Mouse (Mus musculus): ENCODE results near the gene Itga6.
"Not testable (repeated sequence)": the region's sequence is repeated elsewhere in the genome, so short reads cannot be mapped to it uniquely, and the experiment has no call there.

Itga6 gene

DNA sequence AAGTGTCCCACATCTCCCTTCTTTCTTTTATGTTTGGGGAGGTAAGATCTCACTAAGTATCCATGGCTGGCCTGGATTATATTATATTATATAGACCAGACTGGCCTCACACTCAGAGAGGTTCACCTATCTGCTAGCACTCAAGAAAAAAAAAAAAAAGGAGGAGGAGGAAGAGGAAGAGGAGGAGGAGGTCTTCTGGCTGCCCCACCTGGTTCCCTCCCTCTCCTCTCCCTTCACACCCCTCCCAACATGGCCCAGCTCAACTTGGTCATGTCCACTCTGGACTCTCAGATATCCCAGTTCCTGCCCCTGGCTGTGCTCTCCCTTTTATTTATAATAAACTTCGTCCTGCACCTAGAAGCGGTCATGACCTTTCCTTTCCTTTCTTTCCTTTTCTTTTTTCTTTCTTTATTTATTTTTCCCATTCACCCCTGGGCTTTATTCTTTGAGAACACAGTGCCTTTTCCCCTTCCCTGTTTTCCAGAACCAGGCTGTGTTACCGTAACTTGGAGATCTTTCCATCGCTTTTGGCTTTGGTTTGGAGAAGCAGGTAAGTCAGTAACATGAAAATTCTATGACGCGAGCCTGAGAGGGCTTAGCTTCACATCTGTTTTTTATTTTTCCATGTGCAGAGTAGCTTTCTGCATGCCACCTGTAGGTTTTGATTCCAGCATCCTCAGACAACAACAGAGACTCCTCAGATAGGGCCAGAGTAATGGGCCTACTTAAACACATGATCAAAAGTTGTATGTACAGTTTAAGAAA is at the start of gene Itga6:
Gene Itga6 (plus strand): TSS at position 7 of the 765 bp plus-strand sequence.
- no peak for DNase-seq

DNA sequence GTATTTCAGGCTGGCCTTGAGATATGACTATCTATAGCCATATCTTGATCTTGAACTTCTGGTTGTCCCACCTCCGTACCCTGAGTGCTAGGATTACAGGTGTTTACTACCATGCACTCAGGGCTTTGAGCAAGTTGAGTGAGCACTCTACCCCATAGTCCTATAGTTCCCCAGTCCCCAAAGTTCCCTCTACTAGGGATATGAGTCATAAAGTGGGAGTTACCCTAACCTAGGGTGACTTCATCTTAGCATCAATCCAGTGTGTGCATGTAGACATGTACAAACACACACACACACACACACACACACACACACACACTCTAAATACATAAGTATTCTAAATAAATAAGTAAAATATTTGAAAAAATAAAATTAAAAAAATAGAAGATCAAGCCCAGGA is 48.6 kb upstream of the Itga6 start:
- no peak for DNase-seq

DNA sequence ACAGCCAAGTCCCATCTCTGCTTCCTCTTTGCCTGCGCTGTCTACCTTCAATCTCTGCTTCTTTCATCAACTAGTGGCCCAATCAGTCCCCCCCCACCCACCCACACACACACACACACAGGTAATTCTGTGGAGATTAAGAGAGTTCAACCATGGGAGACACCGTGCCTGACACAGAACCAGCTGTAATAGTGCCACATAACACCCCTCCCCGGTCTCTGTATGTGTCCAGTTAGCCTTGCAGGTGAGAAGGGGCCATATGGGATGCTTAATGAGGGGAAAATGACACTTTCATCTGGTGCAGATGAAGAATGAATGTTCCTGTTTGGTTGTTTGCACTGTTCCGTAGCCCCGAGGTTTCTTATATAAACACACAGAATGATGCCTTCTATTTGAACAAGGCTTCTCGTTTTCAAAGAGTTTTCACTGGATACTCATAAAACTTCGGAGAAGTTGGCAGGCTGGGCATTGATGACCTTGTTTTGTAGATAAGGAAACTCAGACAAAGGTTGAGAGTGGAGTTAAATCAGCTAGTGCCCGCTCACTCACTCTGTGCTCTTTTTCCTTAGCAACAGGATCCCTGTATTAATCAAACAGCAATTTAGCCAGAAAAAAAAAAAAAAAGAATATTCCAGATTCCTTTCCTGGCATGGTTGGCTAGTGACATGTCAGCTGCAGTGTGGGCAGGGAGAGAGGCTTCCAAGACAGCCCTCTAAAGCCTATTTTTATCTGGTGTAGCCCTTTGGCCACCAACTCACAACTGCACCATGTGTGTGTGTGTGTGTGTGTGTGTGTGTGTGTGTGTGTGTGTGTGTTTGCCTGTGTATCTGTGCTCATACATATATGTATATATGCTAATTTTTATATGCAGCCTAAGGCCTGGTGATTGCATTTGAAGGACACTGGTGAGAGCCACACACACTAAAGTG is 47.7 kb upstream of the Itga6 start:
- DNase-seq = no peak

DNA sequence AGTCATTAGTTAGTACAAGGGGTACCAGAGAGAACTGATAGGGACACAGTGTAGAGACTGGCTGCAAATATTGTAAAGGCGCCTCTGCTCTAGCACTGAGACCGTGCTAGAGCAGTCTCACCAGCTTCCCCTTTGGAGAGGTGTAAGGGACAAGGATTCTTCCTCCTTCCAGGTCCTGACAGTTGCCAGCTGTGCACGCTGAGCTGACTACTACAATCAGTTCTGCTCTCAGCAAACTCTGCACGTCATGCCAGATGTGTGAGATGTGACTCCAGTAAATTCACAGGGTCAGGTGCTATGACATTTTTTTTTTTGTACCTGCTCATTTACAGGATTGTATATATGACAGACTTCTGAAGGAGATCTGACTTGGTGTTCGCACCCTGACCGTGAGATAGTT is 47.0 kb upstream of the Itga6 start:
- DNase-seq = no peak

DNA sequence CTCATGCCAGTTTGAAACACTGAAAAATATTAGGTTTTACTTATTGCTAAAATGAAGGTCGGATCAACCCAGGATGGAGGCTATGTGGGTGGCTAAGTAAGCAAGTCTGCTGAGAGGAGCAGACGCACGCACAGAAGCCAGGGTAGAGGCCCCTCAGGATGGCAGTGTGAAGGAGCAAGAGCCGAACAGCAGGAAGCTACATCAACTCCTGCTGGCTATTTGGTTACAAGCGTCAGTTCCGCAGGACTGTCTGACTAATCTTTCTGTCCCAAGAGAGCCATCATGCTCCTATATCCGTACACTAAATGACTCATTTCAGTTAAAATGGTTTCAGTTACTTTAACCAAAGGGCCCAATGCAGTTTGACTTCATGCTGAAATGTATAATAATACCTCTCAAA is 46.5 kb upstream of the Itga6 start:
- no peak for DNase-seq

DNA sequence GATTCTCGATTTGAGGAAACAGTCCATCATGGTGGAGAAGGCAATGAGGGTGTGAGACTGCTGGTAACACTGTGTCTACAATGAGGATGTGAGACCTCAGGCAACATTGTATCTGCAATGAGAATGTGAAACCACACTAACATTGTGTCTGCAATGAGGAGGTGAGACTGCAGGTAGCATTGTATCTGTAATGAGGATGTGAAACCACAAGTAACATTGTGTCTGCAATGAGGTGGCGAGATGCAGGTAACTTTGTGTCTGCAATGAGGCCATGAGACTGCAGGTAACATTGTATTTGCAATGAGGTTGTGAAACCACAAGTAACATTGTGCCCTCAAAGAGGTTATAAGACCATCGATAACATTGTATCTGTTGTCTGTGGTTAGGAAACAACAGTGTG is 44.1 kb upstream of the Itga6 start:
- no peak for DNase-seq

DNA sequence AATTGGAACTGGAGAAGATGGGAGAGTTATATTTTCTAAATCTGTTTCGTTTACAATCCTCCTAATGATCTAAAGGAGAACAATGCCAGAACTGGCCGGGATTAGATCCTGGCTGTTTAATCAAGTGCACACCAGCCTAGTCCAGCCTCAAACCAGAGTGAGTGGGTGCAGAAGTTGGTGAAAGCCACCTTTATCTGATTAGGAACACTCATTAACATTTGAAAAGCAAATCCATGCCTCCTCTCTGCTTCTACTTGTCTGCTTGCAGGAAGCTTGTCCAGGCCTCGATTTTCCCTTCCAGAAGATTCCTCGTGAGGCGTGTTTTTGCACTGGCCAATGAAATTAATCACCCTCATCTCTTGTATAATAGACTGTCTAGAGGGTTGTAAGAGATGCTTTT is 41.1 kb upstream of the Itga6 start:
- DNase-seq = no peak

DNA sequence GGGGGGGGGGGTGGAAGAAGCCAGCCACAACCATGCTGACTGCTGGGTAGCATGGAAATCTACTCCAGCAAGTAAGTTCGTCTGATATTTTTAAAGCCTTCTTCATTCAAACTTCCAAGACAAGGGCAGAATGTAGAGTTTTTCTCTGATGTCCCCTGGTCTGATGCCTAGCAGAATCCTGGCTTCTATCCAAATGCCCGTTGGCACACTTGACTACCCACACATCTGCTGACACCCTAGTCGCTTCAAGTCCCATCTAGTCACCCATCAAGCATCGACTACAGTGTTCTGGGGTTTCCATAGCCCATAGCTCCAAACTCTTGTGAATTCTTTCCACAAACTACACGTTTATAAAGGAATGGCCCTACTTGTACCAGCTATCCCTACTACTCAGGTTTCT is 36.5 kb upstream of the Itga6 start:
- no peak for DNase-seq

DNA sequence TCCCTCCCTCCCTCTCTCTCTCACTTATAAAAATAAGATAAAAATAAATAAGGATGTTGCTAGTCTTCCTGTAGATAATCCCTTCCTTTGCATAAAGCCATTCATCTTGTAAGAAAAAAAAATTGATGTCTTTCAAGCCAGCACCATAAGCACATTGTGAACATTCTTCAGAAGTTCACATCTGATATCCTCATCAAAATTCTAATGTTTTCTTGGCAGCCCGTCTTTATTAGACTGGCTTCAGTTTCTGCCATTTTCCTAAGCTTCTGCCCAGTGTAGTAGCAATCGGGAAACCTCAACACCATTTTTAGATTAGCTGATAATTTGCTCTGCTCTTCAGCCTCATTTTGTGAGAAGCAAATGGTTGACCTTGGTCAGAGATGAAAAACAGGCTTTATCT is 33.8 kb upstream of the Itga6 start:
- no peak for DNase-seq

DNA sequence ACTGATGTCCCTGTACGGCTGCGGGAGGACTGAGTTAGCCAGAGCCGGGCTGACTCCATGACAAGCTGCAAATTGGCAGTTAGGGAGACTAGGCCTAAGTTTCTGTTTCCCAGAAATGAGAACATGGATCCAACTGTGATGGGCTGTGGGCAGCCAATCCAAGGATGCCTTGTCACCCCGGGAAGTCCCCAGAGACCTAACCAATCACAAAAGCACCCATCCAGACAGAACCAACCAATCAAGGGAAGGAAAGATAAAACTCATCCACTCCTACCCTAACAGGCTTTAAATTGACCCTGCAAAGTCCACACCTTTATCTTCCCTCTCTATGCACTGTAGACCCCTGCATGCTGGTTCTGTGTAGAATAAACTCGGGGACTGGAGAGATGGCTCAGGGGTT is 31.0 kb upstream of the Itga6 start:
- no peak for DNase-seq

DNA sequence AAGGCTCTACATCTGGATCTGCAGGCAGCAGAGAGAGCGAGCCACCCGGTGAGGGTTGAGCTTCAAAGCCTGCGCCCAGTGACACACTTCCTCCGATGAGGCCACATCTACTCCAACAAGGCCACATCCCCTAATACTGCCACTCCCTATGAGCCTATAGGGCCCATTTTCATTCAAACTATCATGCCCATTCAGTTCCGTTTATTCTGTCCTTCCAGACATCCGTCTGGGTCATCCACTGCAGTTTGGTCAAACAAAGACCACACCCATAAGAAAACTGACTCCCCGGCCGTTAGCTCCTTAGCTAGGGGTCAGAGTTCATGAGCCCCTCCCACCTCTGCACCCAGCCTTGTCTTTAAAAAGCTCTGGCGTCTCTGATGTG is 26.4 kb upstream of the Itga6 start:
- no peak for DNase-seq

DNA sequence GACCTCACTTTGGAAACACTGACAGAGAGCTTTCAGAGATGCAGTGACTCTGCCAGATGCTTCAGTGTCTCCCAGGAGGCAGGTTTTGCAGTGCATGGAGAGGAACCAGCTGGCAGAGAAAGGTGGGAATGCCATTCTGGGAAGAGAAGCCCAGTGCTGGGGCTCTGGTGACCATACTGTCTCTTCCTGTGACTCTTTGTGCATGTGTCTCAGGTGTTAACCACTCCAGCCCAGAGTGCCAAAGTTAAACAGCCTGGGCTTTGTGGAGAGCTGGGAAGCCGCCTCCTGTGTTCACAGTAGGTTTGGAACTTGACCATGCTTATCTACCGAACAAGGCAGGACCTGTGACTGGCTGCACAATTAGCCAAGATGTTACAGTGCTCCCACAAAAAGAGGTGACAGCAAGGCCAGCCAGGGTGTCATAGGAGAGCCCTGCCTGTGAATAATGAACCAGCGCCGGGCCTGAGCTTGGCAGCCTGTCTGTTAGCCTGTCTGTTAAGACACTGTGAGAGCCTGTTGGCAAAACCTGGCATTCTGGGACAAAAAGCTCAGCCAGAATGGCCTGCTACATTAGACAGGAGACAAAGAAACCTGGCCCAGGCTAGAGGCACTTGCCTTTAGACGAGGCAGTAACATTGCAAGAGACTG is 25.9 kb upstream of the Itga6 start:
- DNase-seq = no peak

DNA sequence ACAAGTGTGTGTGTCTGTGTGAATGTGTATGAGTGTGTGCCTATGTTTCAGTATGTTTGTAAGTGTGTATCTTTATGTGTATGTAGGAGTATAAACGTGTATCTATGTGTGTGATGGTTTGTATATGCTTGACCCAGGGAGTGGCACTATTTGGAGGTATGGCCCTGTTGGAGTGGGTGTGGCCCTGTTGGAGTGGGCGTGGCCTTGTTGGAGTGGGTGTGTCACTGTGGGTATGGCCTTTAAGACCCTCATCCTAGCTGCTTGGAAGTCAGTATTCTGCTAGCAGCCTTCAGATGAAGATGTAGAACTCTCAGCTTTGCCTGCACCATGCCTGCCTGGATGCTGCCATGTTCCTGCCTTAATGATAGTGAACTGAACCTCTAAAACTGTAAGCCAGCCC is 24.9 kb upstream of the Itga6 start:
- not testable (repeated sequence) for DNase-seq

DNA sequence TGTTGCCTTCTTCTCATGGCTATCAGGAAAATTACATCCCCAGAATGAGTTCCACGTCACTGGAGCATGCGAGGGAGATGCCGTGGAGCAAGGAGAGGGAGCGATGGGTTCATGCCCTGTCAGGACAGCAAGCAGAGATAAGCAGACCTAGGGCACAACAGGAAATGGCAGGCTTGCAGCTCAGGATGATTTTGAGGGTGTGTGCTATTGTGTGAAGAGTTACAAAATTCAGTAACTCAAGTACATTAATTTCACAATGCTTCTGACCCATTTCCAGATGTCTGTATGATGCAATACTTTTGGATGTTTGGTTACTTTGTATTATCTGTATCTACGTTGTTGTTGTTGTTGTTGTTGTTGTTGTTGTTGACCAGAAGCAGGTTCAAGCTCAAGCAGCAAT is 22.5 kb upstream of the Itga6 start:
- no peak for DNase-seq

DNA sequence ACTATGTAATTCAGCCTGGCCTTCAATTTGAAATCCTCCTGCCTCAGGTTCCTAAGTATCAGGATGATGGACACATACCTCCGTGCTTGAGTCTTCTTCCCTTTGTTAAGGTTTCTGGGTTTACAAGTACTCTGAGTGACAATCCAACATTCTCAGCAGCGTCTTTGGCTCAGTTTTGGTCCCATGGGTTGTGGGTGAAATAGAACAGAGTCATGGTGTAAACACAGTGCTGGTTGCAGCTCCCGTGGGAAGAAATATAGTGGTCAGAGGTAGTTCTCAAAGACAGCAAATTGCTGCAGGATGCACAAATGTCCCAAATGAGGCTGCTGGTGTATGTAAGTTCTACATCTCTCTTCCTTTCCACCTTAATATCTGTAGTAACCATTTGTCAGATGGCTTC is 21.8 kb upstream of the Itga6 start:
- DNase-seq = no peak

DNA sequence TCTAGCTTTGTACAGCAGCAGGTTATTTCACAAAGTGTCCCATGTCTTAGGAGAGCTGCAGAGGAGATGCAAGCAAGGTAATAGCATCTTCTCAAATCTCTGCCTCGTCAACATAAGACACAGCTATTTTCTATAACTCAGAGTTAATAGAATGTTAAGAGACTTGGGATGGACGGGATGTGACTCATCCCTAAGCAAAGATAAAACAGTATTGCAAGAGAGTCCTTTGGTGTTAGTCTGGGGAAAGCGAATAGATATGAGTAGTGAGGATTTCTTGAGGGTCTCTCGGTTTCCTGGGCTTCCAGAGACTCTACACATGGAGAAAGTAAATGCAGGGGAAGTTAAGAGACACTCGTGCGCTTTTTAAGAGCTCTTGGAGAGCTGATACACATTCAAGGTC is 21.4 kb upstream of the Itga6 start:
- DNase-seq = no peak

DNA sequence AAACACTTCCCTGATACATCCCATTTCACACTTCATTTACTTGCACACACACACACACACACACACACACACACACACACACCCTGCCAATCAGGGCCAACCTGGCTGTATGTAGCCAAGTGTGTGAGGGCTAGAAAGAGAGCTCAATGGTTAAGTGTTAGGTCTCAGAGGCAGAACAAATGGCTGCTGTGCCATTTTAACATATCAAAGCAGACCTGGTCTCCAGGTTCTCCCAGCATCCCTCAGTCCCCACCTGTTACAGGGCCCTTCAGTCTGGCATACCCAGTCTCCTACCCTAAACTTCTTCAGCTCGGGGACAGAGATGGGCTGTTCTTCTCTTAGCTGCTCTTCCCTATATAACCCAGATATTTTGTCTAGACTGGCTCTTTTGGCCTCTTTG is 20.0 kb upstream of the Itga6 start:
- DNase-seq = no peak

DNA sequence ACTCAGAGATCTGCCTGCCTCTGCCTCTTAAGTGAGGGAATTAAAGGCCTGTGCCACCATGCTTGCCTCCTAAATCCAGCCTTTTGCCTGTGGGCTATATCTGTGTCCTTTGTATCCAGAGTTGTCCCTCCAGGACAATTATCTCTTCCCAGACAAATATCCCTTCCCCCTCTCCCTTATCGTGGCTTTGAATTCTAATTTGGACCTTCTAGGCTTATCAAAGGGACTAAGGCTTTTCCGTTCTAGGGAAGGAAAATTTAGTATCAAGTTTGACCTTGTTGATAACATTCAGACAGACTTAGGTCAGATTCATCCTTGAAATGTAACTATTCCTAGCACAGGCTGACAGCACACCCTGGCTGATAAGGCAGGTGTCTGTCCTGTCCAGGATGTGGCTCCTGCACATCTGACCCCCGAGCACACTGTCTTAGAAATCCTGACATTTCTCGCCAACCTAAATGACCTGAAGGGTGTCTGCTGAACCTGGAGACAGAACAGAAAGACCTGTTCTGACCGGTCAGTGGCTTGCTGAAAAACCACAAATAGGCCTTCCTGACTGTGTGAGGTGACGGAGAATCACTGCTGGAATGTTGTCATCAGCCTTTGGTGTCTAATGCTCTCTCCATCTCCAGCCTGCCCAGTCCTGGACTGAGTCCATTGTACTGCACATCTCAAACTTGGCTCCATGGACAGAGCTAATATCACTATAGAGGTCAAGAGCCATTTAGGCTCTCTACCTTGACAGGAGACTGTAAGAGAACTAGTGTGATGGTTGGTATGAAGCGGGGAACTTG is 18.3 kb upstream of the Itga6 start:
- DNase-seq = no peak

DNA sequence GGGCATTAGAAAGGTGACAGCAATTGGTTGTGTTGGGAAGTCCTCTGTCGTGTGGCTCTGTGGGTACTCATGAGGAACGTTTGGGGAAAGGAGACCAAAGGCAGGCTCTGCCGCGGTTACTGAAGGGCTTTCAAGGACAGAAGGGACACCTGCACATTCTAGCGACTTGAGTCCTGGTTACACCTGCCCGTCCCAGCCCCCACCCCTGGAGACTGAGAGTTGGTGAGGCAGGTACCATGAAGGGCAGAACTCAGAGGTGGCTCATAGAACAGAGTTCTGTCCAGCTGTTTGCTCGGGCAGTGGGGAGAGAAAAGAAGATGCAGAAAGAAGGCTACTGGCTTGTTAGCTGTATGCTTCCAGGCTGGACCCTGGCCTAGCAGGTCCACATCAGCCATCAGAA is 17.1 kb upstream of the Itga6 start:
- DNase-seq = peak; percentile 46

DNA sequence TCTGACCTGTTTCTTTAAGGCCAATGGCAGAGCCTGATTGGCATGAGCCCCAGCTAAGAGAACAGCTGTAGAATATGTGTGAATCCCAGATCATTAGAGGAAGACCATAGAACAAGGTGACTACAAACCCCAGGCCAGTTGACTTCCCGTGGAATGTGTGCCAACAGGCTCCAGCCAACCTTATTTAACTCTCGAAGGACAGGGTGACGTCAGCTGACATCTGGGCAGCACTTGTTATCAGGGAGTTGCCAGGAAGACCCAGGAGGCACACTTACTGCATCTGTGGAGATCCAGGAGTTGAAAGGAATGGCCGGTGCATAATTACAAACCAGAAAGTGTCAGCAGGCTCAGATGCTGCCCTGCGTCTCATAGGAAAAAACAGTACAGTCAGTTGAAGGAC is 16.6 kb upstream of the Itga6 start:
- peak; percentile 24 for DNase-seq

DNA sequence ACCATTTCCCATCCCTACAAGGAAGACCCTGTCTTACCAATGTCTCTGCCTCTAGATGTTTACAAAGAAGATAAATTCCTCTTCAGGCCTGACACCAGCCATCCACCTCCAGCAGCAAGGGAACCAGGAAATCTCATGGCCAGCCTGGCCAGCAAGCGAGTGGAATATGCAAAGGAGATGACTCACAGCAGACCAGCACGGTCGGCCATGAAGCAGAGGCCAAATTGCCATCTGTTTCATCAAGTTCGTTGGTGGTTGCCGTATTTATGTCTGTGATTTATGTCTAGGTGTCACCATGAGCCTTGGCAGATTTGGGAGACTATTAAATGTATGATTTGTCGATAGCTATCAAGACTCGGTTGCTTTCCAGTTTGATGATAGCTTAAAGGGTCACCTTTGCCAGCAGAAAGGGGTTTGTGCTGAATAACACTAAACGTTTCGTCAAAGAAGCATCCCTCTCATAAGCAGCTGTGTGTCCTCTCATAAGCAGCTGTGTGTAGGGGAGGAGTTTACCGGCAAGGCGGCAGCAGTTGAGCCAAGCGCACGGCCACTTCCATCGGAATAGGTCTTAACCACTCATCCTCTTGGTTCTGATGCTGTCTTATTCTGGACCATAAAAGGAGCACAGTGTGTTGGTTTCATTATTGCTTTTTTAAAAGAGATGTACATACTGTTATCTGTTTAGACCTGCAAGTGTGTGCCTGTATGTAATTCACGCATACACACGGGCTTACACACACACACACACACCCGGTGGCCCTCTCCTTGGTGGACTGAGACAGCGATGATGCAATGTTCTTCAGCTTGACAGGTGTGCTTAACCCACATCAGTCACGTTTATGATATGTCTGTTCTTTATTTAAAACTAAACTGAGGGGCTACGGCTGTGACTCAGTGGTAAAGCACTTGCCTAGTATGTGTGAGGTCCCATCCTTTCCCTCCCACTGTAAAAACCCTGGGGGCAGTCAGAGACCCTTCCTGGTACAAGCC is 14.5 kb upstream of the Itga6 start:
- DNase-seq = no peak
